Mouse (Mus musculus): ENCODE measurements around the gene Tor1aip2. TPM values are rescaled to one million over a fixed set of nuclear protein-coding genes. Genes with fewer than 3 reads are reported as not detected.
"Not testable (repeated sequence)": the region's sequence is repeated elsewhere in the genome, so short reads cannot be mapped to it uniquely, and the experiment has no call there.

Tor1aip2 gene
- polyA plus RNA-seq, 1 experiment from 2014 or later: 59.9 TPM

- Histone ChIP-seq H3K4me3 (no peak overlapping the region), H3K4me1 (no peaks in the 10 kb centered on the region), H3K4me2 (no peak overlapping the region), H3K36me3 (replicated peaks) (peaks cover 14% of the 10 kb centered on the region; the same call in 1 of the 2 replicates), H3K9ac (no peak overlapping the region), H3K27ac (no peak overlapping the region), H3K27me3 (replicated peaks) (no peaks in the 10 kb centered on the region), H3K9me3 (no peaks in the 10 kb centered on the region)
- WGBS: 82% methylated on average over 8 of the region's 8 CpGs
- ATAC-seq (replicated peaks): no peak
Observed at GRCm38 (mm10) chr1:156024831-156025503, 10.2 kb upstream of the Tor1aip2 start.

- Histone ChIP-seq H3K27me3 (replicated peaks) (no peaks in the 10 kb centered on the region), H3K36me3 (replicated peaks) (peaks cover 22% of the 10 kb centered on the region; the same call in 1 of the 2 replicates), H3K4me3 (no peak overlapping the region), H3K4me1 (no peaks in the 10 kb centered on the region), H3K27ac (no peak overlapping the region), H3K4me2 (no peak overlapping the region), H3K9me3 (no peaks in the 10 kb centered on the region), H3K9ac (no peak overlapping the region)
- 93% methylated on average over 3 of the region's 3 CpGs for WGBS
- ATAC-seq (replicated peaks): no peak
Observed at GRCm38 (mm10) chr1:156027849-156028248, 7.4 kb upstream of the Tor1aip2 start.

DNA sequence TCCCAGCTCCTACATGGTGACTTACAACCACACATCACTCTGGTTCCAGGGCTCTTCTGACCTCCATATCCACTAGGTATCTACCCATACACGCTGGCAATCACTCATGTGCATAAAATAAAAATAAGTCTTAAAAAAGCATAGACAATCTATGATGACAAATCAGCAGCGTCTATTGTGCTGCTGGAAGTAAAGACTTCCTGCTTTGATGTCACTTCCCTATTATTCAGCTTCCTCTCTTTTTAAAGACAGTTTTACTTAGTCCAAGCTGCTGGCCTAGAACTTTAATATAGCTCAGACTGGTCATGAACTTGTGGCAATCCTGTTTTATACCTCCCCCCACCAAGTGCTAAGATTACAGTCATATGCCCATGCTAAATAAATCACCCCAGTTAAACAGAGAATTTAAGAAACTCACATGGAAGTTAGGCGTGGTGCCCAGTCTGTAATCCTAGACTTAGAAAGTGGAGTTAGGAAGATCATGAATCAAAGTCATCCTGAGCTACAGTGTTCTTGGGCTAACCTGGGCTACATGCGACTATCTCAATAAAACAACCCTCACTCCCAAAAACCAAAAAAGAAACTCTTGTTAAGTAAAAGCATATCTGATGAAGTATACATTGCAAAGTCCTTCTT is 6.7 kb upstream of the Tor1aip2 start:
- Histone ChIP-seq H3K9ac (no peak overlapping the region), H3K27ac (no peak overlapping the region), H3K27me3 (replicated peaks) (no peaks in the 10 kb centered on the region), H3K9me3 (no peaks in the 10 kb centered on the region), H3K4me1 (no peaks in the 10 kb centered on the region), H3K36me3 (replicated peaks) (peaks cover 26% of the 10 kb centered on the region; the same call in 1 of the 2 replicates), H3K4me3 (no peak overlapping the region), H3K4me2 (no peak overlapping the region)
- ATAC-seq (replicated peaks): no peak
- 94% methylated on average over 4 of the region's 4 CpGs for WGBS

DNA sequence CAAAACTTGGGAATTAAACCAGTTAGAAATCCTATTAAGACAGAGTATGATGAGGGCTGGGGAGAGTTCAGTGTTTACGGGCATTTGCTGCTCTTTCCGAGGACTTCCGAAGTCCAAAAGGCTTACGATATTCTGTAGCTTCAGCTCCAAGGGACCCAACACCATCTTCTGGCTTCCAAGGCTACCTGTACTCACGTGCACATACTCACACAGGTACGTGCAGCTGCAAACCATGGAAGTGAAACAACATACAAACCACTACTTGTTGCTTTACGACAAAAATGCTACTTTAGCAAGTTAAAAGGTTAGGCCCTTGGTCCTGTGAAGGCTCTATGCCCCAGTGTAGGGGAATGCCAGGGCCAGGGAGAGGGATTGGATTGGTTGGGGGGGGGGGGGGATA is 1.3 kb upstream of the Tor1aip2 start:
- Histone ChIP-seq H3K36me3 (replicated peaks) (peaks cover 21% of the 10 kb centered on the region; the same call in 1 of the 2 replicates), H3K27me3 (replicated peaks) (no peaks in the 10 kb centered on the region), H3K4me3 (no peak overlapping the region), H3K4me1 (peaks cover 17% of the 10 kb centered on the region), H3K4me2 (no peak overlapping the region), H3K9ac (no peak overlapping the region), H3K27ac (no peak overlapping the region), H3K9me3 (no peaks in the 10 kb centered on the region)
- WGBS: 97% methylated on average over 7 of the region's 7 CpGs
- no peak for ATAC-seq (replicated peaks)

GRCm38 (mm10) chr1:156034661-156035060 is 542 bp upstream of the Tor1aip2 start:
- Histone ChIP-seq H3K27me3 (replicated peaks) (no peaks in the 10 kb centered on the region), H3K9ac (peak overlapping the region; percentile 82; the same call in 1 of the 2 replicates), H3K4me2 (peak overlapping the region; percentile 70), H3K9me3 (no peaks in the 10 kb centered on the region), H3K36me3 (replicated peaks) (peaks cover 16% of the 10 kb centered on the region; the same call in 1 of the 2 replicates), H3K4me3 (peak overlapping the region; percentile 66), H3K4me1 (peaks cover 17% of the 10 kb centered on the region), H3K27ac (0 out of 2 replicates have a peak overlapping the region, but pooled peaks have one; percentile 97)
- no peak for ATAC-seq (replicated peaks)
- 34% methylated on average over 1 of the region's 1 CpGs for WGBS

DNA sequence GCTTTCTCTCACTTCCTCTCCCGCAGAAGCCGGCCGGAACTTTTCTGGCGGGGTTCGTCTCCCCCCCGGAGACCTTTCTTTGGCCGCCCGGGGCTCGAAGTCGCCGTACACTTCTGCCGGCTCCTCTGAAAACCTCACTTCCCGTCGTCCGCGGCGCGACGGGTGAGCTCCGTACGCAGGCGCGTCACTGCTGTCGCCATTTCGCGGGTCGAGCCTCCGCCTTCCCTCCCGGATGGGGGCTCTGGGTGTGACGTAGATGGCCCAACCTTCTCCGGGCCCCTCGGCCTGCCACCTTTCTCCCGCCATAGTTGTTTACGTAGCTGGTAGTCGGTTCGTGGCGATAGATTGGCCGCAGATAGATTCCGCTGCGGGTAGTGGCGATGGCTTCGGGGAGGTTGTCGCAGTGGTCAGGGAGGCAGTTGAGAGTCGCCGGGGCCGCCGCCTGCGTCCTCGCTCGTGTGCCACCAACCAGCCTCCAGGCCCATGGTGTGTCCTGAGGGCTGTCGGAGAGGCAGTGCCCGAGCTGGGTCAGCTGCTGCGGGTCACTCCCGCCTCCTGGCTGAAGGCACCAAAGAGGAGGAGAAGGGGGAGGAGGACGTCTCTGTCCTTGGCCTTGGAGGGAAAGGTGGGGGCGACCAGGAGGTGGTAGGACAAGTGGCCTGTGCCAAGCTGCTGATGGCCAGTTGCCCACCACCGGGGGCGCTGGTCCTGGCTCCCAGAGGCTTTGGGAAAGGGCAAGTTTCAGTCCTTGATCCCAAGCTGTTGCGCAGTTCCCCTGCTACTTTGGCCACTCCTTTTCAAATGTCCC is 931 bp downstream of the Tor1aip2 start, which contains the start of gene Tor1aip1:
Gene Tor1aip1 (minus strand): TSS at position 551 of the 808 bp plus-strand sequence.
- no peaks in the 10 kb centered on the region for H3K9me3 ChIP-seq
- H3K4me3 ChIP-seq: peak within 1 kb of the TSS; percentile 66
- H3K9ac ChIP-seq: peak within 1 kb of the TSS; percentile 82
- WGBS: under 1% methylated on average over 59 of the region's 59 CpGs
- peaks cover 16% of the 10 kb centered on the region; the same call in 1 of the 2 replicates for H3K36me3 ChIP-seq (replicated peaks)
- H3K4me1 ChIP-seq: peaks cover 21% of the 10 kb centered on the region
- peak within 1 kb of the TSS; percentile 97 for H3K27ac ChIP-seq
- peak within 1 kb of the TSS; percentile 70 for H3K4me2 ChIP-seq
- no peaks in the 10 kb centered on the region for H3K27me3 ChIP-seq (replicated peaks)
- peak; percentile 96 for ATAC-seq (replicated peaks)

DNA sequence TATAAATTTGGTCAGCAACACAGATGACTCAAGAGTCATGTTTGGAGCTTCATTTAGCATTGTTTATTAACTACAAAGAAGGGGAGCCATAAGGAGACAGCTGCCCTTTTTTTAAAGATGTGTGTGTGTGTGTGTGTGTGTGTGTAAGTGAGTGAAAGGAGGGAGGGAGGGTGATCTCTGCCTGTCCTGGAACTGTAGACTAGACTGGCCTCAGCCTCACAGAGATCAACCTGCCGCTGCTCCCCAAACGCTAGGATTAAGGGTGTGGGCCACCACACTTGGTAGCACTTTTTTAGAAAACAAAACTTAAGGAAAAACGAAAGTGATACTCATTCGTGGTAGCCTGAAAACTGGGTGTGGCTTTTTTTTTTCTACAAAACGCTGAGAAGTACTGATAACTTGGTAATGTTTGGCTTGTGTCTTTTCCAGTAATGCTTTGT is 2.0 kb downstream of the Tor1aip2 start:
- Histone ChIP-seq H3K36me3 (replicated peaks) (peaks cover 9% of the 10 kb centered on the region; the same call in 1 of the 2 replicates), H3K27me3 (replicated peaks) (no peaks in the 10 kb centered on the region), H3K4me2 (no peak overlapping the region), H3K4me1 (peaks cover 30% of the 10 kb centered on the region), H3K9me3 (no peaks in the 10 kb centered on the region), H3K4me3 (no peak overlapping the region), H3K27ac (no peak overlapping the region), H3K9ac (no peak overlapping the region)
- ATAC-seq (replicated peaks): no peak
- WGBS: 65% methylated on average over 5 of the region's 5 CpGs

GRCm38 (mm10) chr1:156039989-156040388 is 4.8 kb downstream of the Tor1aip2 start:
- not testable (repeated sequence) for ATAC-seq (replicated peaks); H3K36me3 ChIP-seq (replicated peaks); H3K9me3 ChIP-seq; H3K4me3 ChIP-seq; H3K4me2 ChIP-seq; H3K9ac ChIP-seq; H3K27me3 ChIP-seq (replicated peaks)
- WGBS: 62% methylated on average over 7 of the region's 7 CpGs
- peaks cover 30% of the 10 kb centered on the region for H3K4me1 ChIP-seq
- H3K27ac ChIP-seq: peak overlapping the region; percentile 59; the same call in 1 of the 2 replicates

- H3K27me3 ChIP-seq (replicated peaks): no peaks in the 10 kb centered on the region
- 1% methylated on average over 22 of the region's 22 CpGs for WGBS
- H3K9ac ChIP-seq: peak overlapping the region; percentile 50
- peak overlapping the region; percentile 59; the same call in 1 of the 2 replicates for H3K27ac ChIP-seq
- peak; percentile 84 for ATAC-seq (replicated peaks)
- peaks cover 30% of the 10 kb centered on the region for H3K4me1 ChIP-seq
- H3K9me3 ChIP-seq: no peaks in the 10 kb centered on the region
- H3K36me3 ChIP-seq (replicated peaks): no peaks in the 10 kb centered on the region
- H3K4me3 ChIP-seq: peak overlapping the region; percentile 61
- H3K4me2 ChIP-seq: peak overlapping the region; percentile 56
Observed at GRCm38 (mm10) chr1:156040731-156041401, 5.7 kb downstream of the Tor1aip2 start.

GRCm38 (mm10) chr1:156041451-156042241 is 6.4 kb downstream of the Tor1aip2 start:
- no peaks in the 10 kb centered on the region for H3K9me3 ChIP-seq
- no peak for ATAC-seq (replicated peaks)
- no peaks in the 10 kb centered on the region for H3K36me3 ChIP-seq (replicated peaks)
- H3K27ac ChIP-seq: no peak overlapping the region
- 54% methylated on average over 7 of the region's 7 CpGs for WGBS
- peak overlapping the region; percentile 38 for H3K9ac ChIP-seq
- peak overlapping the region; percentile 56 for H3K4me2 ChIP-seq
- H3K4me1 ChIP-seq: peaks cover 27% of the 10 kb centered on the region
- peak overlapping the region; percentile 61 for H3K4me3 ChIP-seq
- no peaks in the 10 kb centered on the region for H3K27me3 ChIP-seq (replicated peaks)

GRCm38 (mm10) chr1:156042481-156042880 is 7.3 kb downstream of the Tor1aip2 start:
- H3K4me2 ChIP-seq: 0 out of 2 replicates have a peak overlapping the region, but pooled peaks have one; percentile 56
- 94% methylated on average over 5 of the region's 5 CpGs for WGBS
- H3K27ac ChIP-seq: no peak overlapping the region
- no peak for ATAC-seq (replicated peaks)
- H3K27me3 ChIP-seq (replicated peaks): no peaks in the 10 kb centered on the region
- H3K9me3 ChIP-seq: no peaks in the 10 kb centered on the region
- no peak overlapping the region for H3K9ac ChIP-seq
- no peaks in the 10 kb centered on the region for H3K36me3 ChIP-seq (replicated peaks)
- H3K4me1 ChIP-seq: peaks cover 21% of the 10 kb centered on the region
- H3K4me3 ChIP-seq: no peak overlapping the region
